Mouse (Mus musculus): ENCODE measurements around the gene Crip2.

Crip2 gene

GRCm38 (mm10) chr12:113147481-113147880, 7.4 kb downstream of the Crip2 start:
- in situ Hi-C loops (cut with MboI, MseI) = no loop called here

GRCm38 (mm10) chr12:113148381-113149035, 8.5 kb downstream of the Crip2 start:
- in situ Hi-C loops (cut with MboI, MseI) = no loop called here

GRCm38 (mm10) chr12:113149341-113149740, 9.3 kb downstream of the Crip2 start:
- in situ Hi-C loops (cut with MboI, MseI) = no loop called here

GRCm38 (mm10) chr12:113149896-113150295, 9.9 kb downstream of the Crip2 start:
- in situ Hi-C loops (cut with MboI, MseI) = no loop called here

- in situ Hi-C loops (cut with MboI, MseI) = no loop called here
Measured at GRCm38 (mm10) chr12:113150591-113150990, 10.6 kb downstream of the Crip2 start.

- in situ Hi-C loops (cut with MboI, MseI) = no loop called here
Measured at GRCm38 (mm10) chr12:113151046-113151445, 11.0 kb downstream of the Crip2 start.

GRCm38 (mm10) chr12:113151661-113152271, 11.7 kb downstream of the Crip2 start:
- in situ Hi-C loops (cut with MboI, MseI) = no loop called here

GRCm38 (mm10) chr12:113152272-113152661, 12.2 kb downstream of the Crip2 start:
- in situ Hi-C loops (cut with MboI, MseI) = no loop called here

GRCm38 (mm10) chr12:113152991-113153525, 13.0 kb downstream of the Crip2 start:
- in situ Hi-C loops (cut with MboI, MseI) = no loop called here

- in situ Hi-C loops (cut with MboI, MseI) = no loop called here
Measured at GRCm38 (mm10) chr12:113153971-113154370, 13.9 kb downstream of the Crip2 start.

GRCm38 (mm10) chr12:113154747-113155075, 14.7 kb downstream of the Crip2 start:
- in situ Hi-C loops (cut with MboI, MseI) = no loop called here

- in situ Hi-C loops (cut with MboI, MseI) = no loop called here
Measured at GRCm38 (mm10) chr12:113155076-113155771, 15.2 kb downstream of the Crip2 start.

GRCm38 (mm10) chr12:113155887-113156539, 16.0 kb downstream of the Crip2 start, which contains the start of gene Tedc1:
TSS of gene Tedc1 (plus strand) at chr12:113156421.
- in situ Hi-C loops (cut with MboI, MseI) = no loop called here

GRCm38 (mm10) chr12:113156540-113156929, 16.5 kb downstream of the Crip2 start:
- in situ Hi-C loops (cut with MboI, MseI) = no loop called here

GRCm38 (mm10) chr12:113157002-113157401, 17.0 kb downstream of the Crip2 start:
- in situ Hi-C loops (cut with MboI, MseI) = no loop called here

GRCm38 (mm10) chr12:113157521-113157920, 17.5 kb downstream of the Crip2 start:
- in situ Hi-C loops (cut with MboI, MseI) = no loop called here

- in situ Hi-C loops (cut with MboI, MseI) = no loop called here
Measured at GRCm38 (mm10) chr12:113157971-113158370, 17.9 kb downstream of the Crip2 start.

GRCm38 (mm10) chr12:113163561-113164006, 23.5 kb downstream of the Crip2 start:
- in situ Hi-C loops (cut with MboI, MseI) = no loop called here

- in situ Hi-C loops (cut with MboI, MseI) = no loop called here
Measured at GRCm38 (mm10) chr12:113168031-113168536, 28.0 kb downstream of the Crip2 start.

GRCm38 (mm10) chr12:113176960-113177725, 37.1 kb downstream of the Crip2 start:
- in situ Hi-C loops (cut with MboI, MseI) = no loop called here

GRCm38 (mm10) chr12:113181020-113181419, 41.0 kb downstream of the Crip2 start:
- in situ Hi-C loops (cut with MboI, MseI) = no loop called here

Data from T-helper 1 cell (primary cell).